Mouse (Mus musculus): ENCODE results near the gene Mob3b. TPM values are rescaled to one million over a fixed set of nuclear protein-coding genes. Genes with fewer than 3 reads are reported as not detected.

The Mob3b gene
- polyA plus RNA-seq, 1 experiment = not detected

- Histone ChIP-seq H3K27me3 (ENCODE audit: control insufficient read depth) (peaks cover 31% of the 10 kb centered on the region), H3K9me3 (ENCODE audit: control insufficient read depth, low read length) (no peaks in the 10 kb centered on the region), H3K4me3 (replicated peaks) (no peak overlapping the region), H3K4me1 (ENCODE audit: control insufficient read depth) (peaks cover 21% of the 10 kb centered on the region), H3K36me3 (ENCODE audit: control insufficient read depth) (no peaks in the 10 kb centered on the region)
- TF ChIP-seq GATA1 (IDR thresholded peaks at IDR 0.05; ENCODE audit: low read length) = no peak
- TF ChIP-seq TAL1 (IDR thresholded peaks at IDR 0.05; ENCODE audit: low read length) = no peak
Observed at GRCm38 (mm10) chr4:35154051-35154450, 3.2 kb downstream of the Mob3b start.

GRCm38 (mm10) chr4:35151756-35152155 is 5.5 kb downstream of the Mob3b start, which contains the start of gene Ifnk:
Gene Ifnk, plus strand, starts transcription at chr4:35152056.
- Histone ChIP-seq H3K4me1 (ENCODE audit: control insufficient read depth) (peaks cover 12% of the 10 kb centered on the region), H3K27me3 (ENCODE audit: control insufficient read depth) (peaks cover 19% of the 10 kb centered on the region), H3K9me3 (ENCODE audit: control insufficient read depth, low read length) (no peaks in the 10 kb centered on the region), H3K4me3 (replicated peaks) (no peak within 1 kb of the TSS), H3K36me3 (ENCODE audit: control insufficient read depth) (no peaks in the 10 kb centered on the region)
- no peak for TF ChIP-seq TAL1 (IDR thresholded peaks at IDR 0.05; ENCODE audit: low read length)

DNA sequence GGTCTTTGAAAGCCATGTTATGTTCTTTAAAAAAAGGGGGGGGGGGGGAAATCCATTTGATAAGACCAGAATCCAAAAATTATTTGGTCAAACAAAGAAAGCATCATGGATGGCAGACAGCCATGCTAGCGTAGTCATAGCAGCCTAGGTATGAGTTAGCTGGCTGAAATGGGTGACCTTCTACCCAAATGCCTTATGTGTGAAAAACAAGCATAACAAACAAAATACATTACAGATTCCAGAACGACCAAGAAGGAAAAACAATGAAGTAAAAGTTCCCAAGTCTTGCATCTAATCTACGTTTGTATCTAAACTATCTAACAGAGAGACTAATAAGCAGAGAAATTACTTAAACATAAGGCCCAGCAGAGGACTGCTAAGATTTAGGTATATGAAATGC is 6.6 kb downstream of the Mob3b start:
- Histone ChIP-seq H3K36me3 (ENCODE audit: control insufficient read depth) (no peaks in the 10 kb centered on the region), H3K27me3 (ENCODE audit: control insufficient read depth) (peaks cover 8% of the 10 kb centered on the region), H3K9me3 (ENCODE audit: control insufficient read depth, low read length) (no peaks in the 10 kb centered on the region), H3K4me3 (replicated peaks) (no peak overlapping the region), H3K4me1 (ENCODE audit: control insufficient read depth) (peaks cover 1% of the 10 kb centered on the region)
- no peak for TF ChIP-seq GATA1 (IDR thresholded peaks at IDR 0.05; ENCODE audit: low read length)
- no peak for TF ChIP-seq TAL1 (IDR thresholded peaks at IDR 0.05; ENCODE audit: low read length)

DNA sequence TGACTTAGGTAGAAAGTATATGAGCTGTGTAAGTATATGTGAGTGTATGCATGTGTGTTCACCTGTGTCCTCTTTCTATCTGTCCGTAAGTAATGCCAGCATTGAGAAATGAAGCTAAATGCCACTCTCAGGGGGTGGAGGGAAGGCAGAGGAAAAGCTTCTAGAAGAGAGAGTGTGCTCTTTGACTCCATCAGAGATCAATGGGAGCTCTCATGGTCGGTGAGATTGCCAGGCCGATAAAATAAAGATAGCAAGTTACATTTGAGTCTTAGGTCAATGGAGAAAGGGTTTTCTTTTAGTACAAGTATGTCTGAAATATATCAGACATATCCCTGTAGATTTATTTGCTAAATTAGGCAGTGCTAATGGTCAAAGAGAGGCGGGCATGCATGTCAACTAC is 9.0 kb downstream of the Mob3b start:
- H3K4me3 ChIP-seq (replicated peaks) = no peak overlapping the region
- TF ChIP-seq TAL1 (IDR thresholded peaks at IDR 0.05; ENCODE audit: low read length) (no peak), GATA1 (IDR thresholded peaks at IDR 0.05; ENCODE audit: low read length) (no peak)

DNA sequence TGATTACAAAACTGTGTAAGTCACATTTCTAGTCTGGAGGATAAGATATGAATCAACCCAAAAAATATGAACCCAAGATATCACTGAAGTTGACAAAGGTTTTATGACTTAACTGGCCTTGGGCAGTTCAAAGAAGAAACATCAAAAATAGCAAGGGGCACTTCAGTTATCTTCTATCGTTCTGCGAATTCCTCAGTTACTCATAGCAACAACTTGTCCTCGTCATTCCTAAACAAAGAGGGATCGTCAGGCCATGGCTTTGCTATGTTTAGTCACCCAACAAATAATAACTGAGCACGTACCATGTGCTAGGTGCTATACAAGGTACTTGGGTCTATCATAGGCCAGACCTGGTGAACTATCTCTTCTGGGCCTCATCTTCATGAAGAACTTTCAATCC is 10.7 kb downstream of the Mob3b start:
- Histone ChIP-seq H3K9me3 (ENCODE audit: control insufficient read depth, low read length) (no peaks in the 10 kb centered on the region), H3K36me3 (ENCODE audit: control insufficient read depth) (no peaks in the 10 kb centered on the region), H3K4me3 (replicated peaks) (no peak overlapping the region), H3K4me1 (ENCODE audit: control insufficient read depth) (no peaks in the 10 kb centered on the region; the same call in 1 of the 2 replicates), H3K27me3 (ENCODE audit: control insufficient read depth) (no peaks in the 10 kb centered on the region)
- TF ChIP-seq TAL1 (IDR thresholded peaks at IDR 0.05; ENCODE audit: low read length) (no peak), GATA1 (IDR thresholded peaks at IDR 0.05; ENCODE audit: low read length) (no peak)

More for the DNA sequence above, 9.0 kb downstream of the Mob3b start:
- H3K4me1 ChIP-seq (ENCODE audit: control insufficient read depth) = no peaks in the 10 kb centered on the region; the same call in 1 of the 2 replicates
- no peaks in the 10 kb centered on the region for H3K36me3 ChIP-seq (ENCODE audit: control insufficient read depth)
- no peaks in the 10 kb centered on the region for H3K27me3 ChIP-seq (ENCODE audit: control insufficient read depth)
- H3K9me3 ChIP-seq (ENCODE audit: control insufficient read depth, low read length) = no peaks in the 10 kb centered on the region

DNA sequence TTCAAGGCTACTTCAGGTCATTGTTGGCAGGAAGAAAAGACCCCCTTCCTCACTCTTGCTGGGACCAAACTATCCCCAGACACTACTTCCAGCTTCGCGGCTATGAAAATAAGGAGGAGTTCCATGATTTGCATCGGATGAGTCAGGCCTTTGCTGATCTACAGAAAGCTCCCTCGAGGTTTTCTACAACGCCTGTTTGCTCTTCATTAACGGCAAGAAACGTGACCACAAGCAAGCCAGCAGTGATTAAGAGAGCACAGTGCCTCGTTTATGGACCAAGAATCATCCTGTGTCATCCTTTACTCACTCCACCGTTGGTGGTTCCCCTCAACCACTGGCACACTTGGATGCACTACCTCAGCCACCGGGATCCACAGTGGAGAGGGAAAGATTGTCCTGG is 11.6 kb downstream of the Mob3b start:
- H3K9me3 ChIP-seq (ENCODE audit: control insufficient read depth, low read length) = no peaks in the 10 kb centered on the region
- no peaks in the 10 kb centered on the region; the same call in 1 of the 2 replicates for H3K4me1 ChIP-seq (ENCODE audit: control insufficient read depth)
- no peak for TF ChIP-seq TAL1 (IDR thresholded peaks at IDR 0.05; ENCODE audit: low read length)
- no peak for TF ChIP-seq GATA1 (IDR thresholded peaks at IDR 0.05; ENCODE audit: low read length)
- H3K4me3 ChIP-seq (replicated peaks) = no peak overlapping the region
- H3K27me3 ChIP-seq (ENCODE audit: control insufficient read depth) = no peaks in the 10 kb centered on the region
- H3K36me3 ChIP-seq (ENCODE audit: control insufficient read depth) = no peaks in the 10 kb centered on the region

DNA sequence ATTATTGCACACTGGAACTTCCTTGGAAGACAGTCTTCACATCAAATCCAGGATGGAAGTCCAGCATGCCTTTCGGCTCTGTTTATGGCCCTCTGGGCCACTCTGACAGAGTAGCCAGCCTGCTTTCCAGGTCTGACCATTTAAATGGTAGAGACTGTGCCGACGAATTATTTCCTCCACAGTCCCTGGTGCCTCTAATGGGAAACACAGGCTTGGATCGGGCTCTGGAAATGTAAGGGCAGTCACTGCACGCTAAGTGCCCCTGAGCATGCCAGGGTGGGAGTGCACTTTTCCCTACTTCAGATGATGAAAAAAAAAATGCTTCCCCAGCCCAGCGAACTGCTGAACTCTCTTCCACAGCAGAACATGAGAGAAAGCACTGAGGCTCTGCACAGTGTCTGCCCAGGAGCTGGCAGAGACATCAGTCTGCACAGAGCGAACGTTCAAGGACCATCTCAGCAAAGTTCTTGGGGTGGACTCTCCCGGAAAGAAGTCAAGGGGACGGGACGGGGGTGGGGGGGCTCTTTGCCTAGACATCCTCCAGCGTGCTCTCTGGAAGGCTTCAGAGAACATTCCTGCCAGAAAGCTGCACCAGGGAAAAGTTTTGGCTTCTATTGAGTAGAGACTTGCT is 13.7 kb downstream of the Mob3b start:
- Histone ChIP-seq H3K9me3 (ENCODE audit: control insufficient read depth, low read length) (no peaks in the 10 kb centered on the region), H3K4me1 (ENCODE audit: control insufficient read depth) (peaks cover 3% of the 10 kb centered on the region), H3K27me3 (ENCODE audit: control insufficient read depth) (no peaks in the 10 kb centered on the region), H3K4me3 (replicated peaks) (no peak overlapping the region), H3K36me3 (ENCODE audit: control insufficient read depth) (no peaks in the 10 kb centered on the region)
- TF ChIP-seq TAL1 (IDR thresholded peaks at IDR 0.05; ENCODE audit: low read length) (no peak), GATA1 (IDR thresholded peaks at IDR 0.05; ENCODE audit: low read length) (no peak)

DNA sequence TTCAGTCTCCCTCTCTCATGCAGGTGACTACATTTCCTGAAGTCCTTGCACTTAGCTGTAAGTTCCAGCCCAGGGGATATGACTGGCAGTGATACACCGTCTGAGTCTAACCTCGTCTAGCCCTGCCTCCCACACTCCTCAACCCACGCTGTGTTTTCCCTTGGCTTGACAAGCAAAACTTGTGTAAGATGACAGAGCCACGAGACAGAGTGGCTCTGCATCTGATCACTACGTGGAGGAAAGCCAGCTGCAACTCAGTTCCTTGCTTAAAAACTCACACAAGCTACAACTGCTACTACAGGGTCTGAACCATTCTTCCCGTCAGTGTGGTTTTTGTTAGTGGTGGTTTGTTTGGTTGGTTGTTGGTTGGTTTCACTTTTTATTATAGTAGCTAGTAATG is 17.0 kb downstream of the Mob3b start:
- Histone ChIP-seq H3K36me3 (ENCODE audit: control insufficient read depth) (no peaks in the 10 kb centered on the region), H3K9me3 (ENCODE audit: control insufficient read depth, low read length) (no peaks in the 10 kb centered on the region), H3K4me1 (ENCODE audit: control insufficient read depth) (peaks cover 18% of the 10 kb centered on the region), H3K27me3 (ENCODE audit: control insufficient read depth) (no peaks in the 10 kb centered on the region), H3K4me3 (replicated peaks) (no peak overlapping the region)
- no peak for TF ChIP-seq GATA1 (IDR thresholded peaks at IDR 0.05; ENCODE audit: low read length)
- TF ChIP-seq TAL1 (IDR thresholded peaks at IDR 0.05; ENCODE audit: low read length) = no peak

- H3K9me3 ChIP-seq (ENCODE audit: control insufficient read depth, low read length) = no peaks in the 10 kb centered on the region
- TF ChIP-seq TAL1 (IDR thresholded peaks at IDR 0.05; ENCODE audit: low read length) = no peak
- TF ChIP-seq GATA1 (IDR thresholded peaks at IDR 0.05; ENCODE audit: low read length) = no peak
- H3K4me1 ChIP-seq (ENCODE audit: control insufficient read depth) = peaks cover 18% of the 10 kb centered on the region
- no peaks in the 10 kb centered on the region for H3K27me3 ChIP-seq (ENCODE audit: control insufficient read depth)
- no peaks in the 10 kb centered on the region for H3K36me3 ChIP-seq (ENCODE audit: control insufficient read depth)
- no peak overlapping the region for H3K4me3 ChIP-seq (replicated peaks)
Observed at GRCm38 (mm10) chr4:35138077-35138476, 19.2 kb downstream of the Mob3b start.

GRCm38 (mm10) chr4:35136996-35137395 is 20.3 kb downstream of the Mob3b start:
- Histone ChIP-seq H3K4me1 (ENCODE audit: control insufficient read depth) (peaks cover 18% of the 10 kb centered on the region), H3K4me3 (replicated peaks) (no peak overlapping the region), H3K36me3 (ENCODE audit: control insufficient read depth) (no peaks in the 10 kb centered on the region), H3K9me3 (ENCODE audit: control insufficient read depth, low read length) (no peaks in the 10 kb centered on the region), H3K27me3 (ENCODE audit: control insufficient read depth) (no peaks in the 10 kb centered on the region)
- TF ChIP-seq GATA1 (IDR thresholded peaks at IDR 0.05; ENCODE audit: low read length) (no peak), TAL1 (IDR thresholded peaks at IDR 0.05; ENCODE audit: low read length) (no peak)

All from erythroblast, embryonic 14.5 days (primary cell).